Mouse (Mus musculus): ENCODE measurements at regions not wholly inside any gene's neighbourhood (a gene's known extent, or its start where the extent isn't known, plus 50 kb on each side); places are given as distances from the start of the nearest gene placed in this dataset.

- TF ChIP-seq CTCF (conservative IDR thresholded peaks at IDR 0.05; ENCODE audit: insufficient read depth, insufficient read length, low read depth, low read length) = no peak
- no peak for TF ChIP-seq POLR2A (IDR thresholded peaks at IDR 0.05; ENCODE audit: low read depth, low read length)
Observed at GRCm38 (mm10) chr13:63969907-63970306, 119.1 kb downstream of the Hsd17b3 start.

Data from kidney, adult 2 months (tissue).